Mouse (Mus musculus): ENCODE measurements around the gene Olfr315. TPM values are rescaled to one million over a fixed set of nuclear protein-coding genes. Genes with fewer than 3 reads are reported as not detected.
"Not testable (repeated sequence)": the region's sequence is repeated elsewhere in the genome, so short reads cannot be mapped to it uniquely, and the experiment has no call there.

Olfr315 gene
- total RNA-seq, 2 experiments from 2014 or later = not detected

DNA sequence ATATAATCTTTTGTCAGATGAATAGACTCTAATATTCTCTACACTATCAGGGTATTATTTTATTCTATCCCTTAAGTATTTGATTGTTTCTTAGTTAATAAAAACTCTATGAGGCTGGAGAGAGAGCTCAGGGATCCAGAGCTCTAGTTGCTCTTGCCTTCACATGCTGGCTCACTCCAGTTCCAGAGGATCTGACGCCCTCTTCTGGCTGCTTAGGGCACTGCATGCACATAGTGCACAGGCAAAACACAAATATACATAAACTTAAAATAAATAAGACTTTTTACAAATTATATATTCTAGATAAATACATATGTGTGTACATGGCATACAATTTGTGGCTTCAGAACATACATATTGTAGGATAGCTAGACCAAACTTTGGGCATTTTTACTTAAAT is 39.0 kb downstream of the Olfr315 start:
- DNase-seq = no peak
- intact Hi-C loops (cut with DNase I; ENCODE audit: low total_unique reads) = no loop called here

GRCm38 (mm10) chr11:58814700-58815099 is 41.7 kb downstream of the Olfr315 start, which contains the start of gene Olfr313:
TSS of gene Olfr313 (plus strand) at chr11:58815000.
- intact Hi-C loops (cut with DNase I; ENCODE audit: low total_unique reads); DNase-seq: not testable (repeated sequence)

- no peak for DNase-seq
- intact Hi-C loops (cut with DNase I; ENCODE audit: low total_unique reads) = no loop called here
Observed at GRCm38 (mm10) chr11:58815676-58816075, 42.7 kb downstream of the Olfr315 start.

- intact Hi-C loops (cut with DNase I; ENCODE audit: low total_unique reads); DNase-seq: not testable (repeated sequence)
Observed at GRCm38 (mm10) chr11:58828937-58829336, 55.9 kb downstream of the Olfr315 start, which contains the start of gene Olfr312. TSS of gene Olfr312 (plus strand) at chr11:58829237.

DNA sequence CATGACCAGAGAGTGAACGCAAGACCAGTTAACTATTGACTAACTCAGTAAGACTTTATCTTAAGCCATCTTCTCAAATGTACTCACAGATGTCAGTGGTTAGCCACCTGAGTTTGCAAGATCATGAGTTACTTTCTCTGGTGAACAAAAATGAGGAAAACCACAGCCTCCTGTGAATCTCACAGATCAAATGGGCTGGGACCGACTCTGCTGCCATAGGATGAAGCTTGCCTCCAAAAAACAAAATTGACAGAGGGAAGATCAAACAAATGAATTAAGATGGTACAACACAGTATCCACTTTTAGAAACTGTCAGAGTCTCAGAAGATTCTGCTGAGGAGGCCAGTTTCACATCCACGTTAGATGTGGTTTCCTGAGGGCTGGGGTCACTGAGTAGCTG is 56.8 kb downstream of the Olfr315 start:
- intact Hi-C loops (cut with DNase I; ENCODE audit: low total_unique reads) = no loop called here
- DNase-seq = no peak

Other genes starting within 250 kb of the Olfr315 start
- gene Olfr330, start 238.4 kb upstream of the Olfr315 start, total RNA-seq (2021) = not detected
- not detected for gene Olfr329-ps, start 226.8 kb upstream of the Olfr315 start, total RNA-seq (2021)
- under 1 TPM in 1 of 2 experiments, not detected in 1; 0.07 TPM for gene Olfr328, start 217.6 kb upstream of the Olfr315 start, total RNA-seq (2021)
- gene Olfr224, start 202.6 kb upstream of the Olfr315 start, total RNA-seq (2021) = not detected
- gene Olfr325, start 195.5 kb upstream of the Olfr315 start, total RNA-seq (2021) = not detected
- gene Olfr324, start 178.1 kb upstream of the Olfr315 start, total RNA-seq (2021) = not detected
- gene 2210407C18Rik, start 157.1 kb upstream of the Olfr315 start, total RNA-seq (2021) = not detected
- not detected for gene Olfr323, start 142.7 kb upstream of the Olfr315 start, total RNA-seq (2021)
- gene Trim58, start 132.7 kb upstream of the Olfr315 start, total RNA-seq (2021) = not detected
- not detected for gene Olfr322, start 114.4 kb upstream of the Olfr315 start, total RNA-seq (2021)
- gene Olfr320, start 92.1 kb upstream of the Olfr315 start, total RNA-seq (2021) = not detected
- gene Olfr319, start 74.0 kb upstream of the Olfr315 start, total RNA-seq (2021) = not detected
- not detected for gene Olfr318, start 49.2 kb upstream of the Olfr315 start, total RNA-seq (2021)
- gene Olfr317, start 34.0 kb upstream of the Olfr315 start, total RNA-seq (2021) = not detected
- gene Olfr316, start 20.5 kb upstream of the Olfr315 start, total RNA-seq (2021) = not detected
- gene Olfr314, start 9.8 kb downstream of the Olfr315 start, total RNA-seq (2021) = not detected
- not detected for gene Fam183b, start 28.8 kb downstream of the Olfr315 start, total RNA-seq (2021)
- not detected for gene Olfr313, start 41.8 kb downstream of the Olfr315 start, total RNA-seq (2021)
- not detected for gene Olfr312, start 56.0 kb downstream of the Olfr315 start, total RNA-seq (2021)
- not detected for gene Olfr311, start 66.1 kb downstream of the Olfr315 start, total RNA-seq (2021)
- 1 to 10 TPM; 1.3 to 1.7 TPM for gene Gm12258, start 74.0 kb downstream of the Olfr315 start, total RNA-seq (2021)
- 1 to 10 TPM; 1.4 to 1.6 TPM for gene 2810021J22Rik, start 94.0 kb downstream of the Olfr315 start, total RNA-seq (2021)
- gene Zfp39, start 131.0 kb downstream of the Olfr315 start, total RNA-seq (2021) = 1 to 10 TPM; 4.1 to 5.3 TPM
- not detected for gene Btnl10, start 144.7 kb downstream of the Olfr315 start, total RNA-seq (2021)
- gene Rnf187, start 165.7 kb downstream of the Olfr315 start, total RNA-seq (2021) = 100 to 1,000 TPM; 126 to 139 TPM
- 1 to 10 TPM; 2.1 to 3.7 TPM for gene Hist3h2ba, start 175.7 kb downstream of the Olfr315 start, total RNA-seq (2021)
- 10 to 100 TPM; 15.1 to 16.8 TPM for gene Hist3h2a, start 181.5 kb downstream of the Olfr315 start, total RNA-seq (2021)
- gene Trim17, start 181.5 kb downstream of the Olfr315 start, total RNA-seq (2021) = under 1 TPM in 1 of 2 experiments, not detected in 1; 0.29 TPM
- 1 to 10 TPM; 9.3 to 9.6 TPM for gene Trim11, start 204.9 kb downstream of the Olfr315 start, total RNA-seq (2021)

All from gastrocnemius, postnatal 14 days (tissue).